8 mouse cellular contexts compared by ENCODE assay signal in the genomic region with DNA sequence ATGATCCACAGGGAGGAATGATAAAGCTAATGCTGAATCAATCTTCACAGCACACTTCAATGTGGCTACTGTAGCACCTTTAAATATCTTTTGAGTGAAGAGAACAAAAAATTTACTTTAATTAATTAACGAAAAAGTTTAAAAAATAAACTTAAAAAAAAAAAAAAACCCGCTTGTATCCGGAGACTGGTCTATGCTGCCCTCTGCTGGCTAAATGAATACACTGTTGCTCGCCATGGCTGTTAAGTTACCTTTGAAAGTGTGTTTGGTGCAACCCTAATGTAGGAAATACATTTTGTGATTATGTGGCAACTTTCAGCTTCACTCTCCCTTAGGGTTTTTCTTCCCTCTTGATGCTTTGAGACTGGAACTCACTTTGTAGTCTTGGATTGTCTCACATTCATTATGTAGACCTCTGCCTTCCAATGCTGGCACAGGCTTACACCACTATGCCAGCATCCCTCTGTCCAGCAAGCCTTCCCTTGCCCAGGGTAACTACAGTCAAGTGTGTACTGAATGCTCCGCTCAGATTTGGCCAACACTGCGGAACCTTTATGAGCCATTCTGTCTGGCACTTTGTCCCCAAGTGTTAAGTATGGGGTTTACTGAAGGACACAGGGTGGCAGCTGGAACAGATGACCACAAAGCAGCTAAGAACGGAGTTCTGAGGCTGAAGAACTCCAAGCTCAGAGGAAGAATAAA. TPM values are rescaled to one million over a fixed set of nuclear protein-coding genes. Genes with fewer than 3 reads are reported as not detected.
DNase-seq lines count a peak whose midpoint lies in the region; ATAC-seq and TF ChIP-seq lines count a peak whose summit lies in the region.

No protein-coding gene starts in this region.

- no peak for DNase-seq in frontal cortex, postnatal 25 days (ENCODE audit: low spot score in 2 of 2)
- DNase-seq in right cerebral cortex, postnatal 14 days: peak; percentile 67
- DNase-seq in right cerebral cortex, postnatal 36 days (ENCODE audit: low spot score in 2 of 2): no peak
- peak; percentile 86 for DNase-seq in brain, adult 2 months (ENCODE audit: low read depth, low spot score)
- peak; percentile 74 to 81 for DNase-seq in heart, postnatal 10 days
- DNase-seq in lung, embryonic 14.5 days: peak; percentile 91
- no peak for DNase-seq in neural tube, embryonic 10.5 days (ENCODE audit: extremely low spot score, low spot score)

- no peaks in the 10 kb centered on the region for H3K9me3 ChIP-seq in lung, embryonic 14.5 days (ENCODE audit: low read depth, low read length)

- no peak overlapping the region; the same call in 1 of the 2 replicates for H3K4me2 ChIP-seq in lung, embryonic 14.5 days

- no peak overlapping the region for H3K27ac ChIP-seq in lung, embryonic 14.5 days (ENCODE audit: low read depth)

- no peaks in the 10 kb centered on the region for H3K4me1 ChIP-seq in lung, embryonic 14.5 days (ENCODE audit: insufficient read depth)

- no peak overlapping the region for H3K4me3 ChIP-seq in lung, embryonic 14.5 days (ENCODE audit: low read depth, low read length)

- WGBS in lung, embryonic 14.5 days: 20% methylated on average over 7 of the region's 7 CpGs

- H3K9ac ChIP-seq in lung, embryonic 14.5 days: no peak overlapping the region

- no peaks in the 10 kb centered on the region for H3K36me3 ChIP-seq in lung, embryonic 14.5 days (ENCODE audit: insufficient read depth)

- peak; percentile 81 for TF ChIP-seq CTCF in lung, embryonic 14.5 days (IDR thresholded peaks at IDR 0.05; ENCODE audit: low read depth)

- intact Hi-C loops in heart, postnatal 10 days (cut with DNase I): loop anchor here (2.0 to 5.0 kb wide), 3 partner anchors 33 to 136 kb away; no protein-coding TSS in a partner anchor

- H3K27me3 ChIP-seq in lung, embryonic 14.5 days (ENCODE audit: insufficient read depth, low read length): no peaks in the 10 kb centered on the region

- peak; percentile 56; the same call in 1 of the 2 replicates for ATAC-seq in frontal cortex, adult (ENCODE audit: low TSS enrichment)
- no peak for ATAC-seq in lung, embryonic 14.5 days (ENCODE audit: insufficient read depth)

RNA-seq across cellular contexts. Expression of a gene that starts 27.7 kb away (rescaled TPM):
- 10 to 100 TPM; 51.2 to 59.7 TPM for total RNA-seq in heart, postnatal 10 days (2021)
- polyA plus RNA-seq in lung, embryonic 14.5 days (2014; fragmentation: Nextera tagmentation; extraction: Ambion mirVana): 10.5 and 11.5 TPM in 2 replicates

Comparison
In these comparisons a context has a peak if more than half of its experiments do, and no peak if none do; other contexts are left out.
1. DNase-seq: peak in right cerebral cortex, postnatal 14 days (single experiment), brain, adult 2 months (single experiment), heart, postnatal 10 days (2 of 2) and lung, embryonic 14.5 days (single experiment); none in frontal cortex, postnatal 25 days (0 of 2), right cerebral cortex, postnatal 36 days (0 of 2) and neural tube, embryonic 10.5 days (single experiment).